In the genomic region with DNA sequence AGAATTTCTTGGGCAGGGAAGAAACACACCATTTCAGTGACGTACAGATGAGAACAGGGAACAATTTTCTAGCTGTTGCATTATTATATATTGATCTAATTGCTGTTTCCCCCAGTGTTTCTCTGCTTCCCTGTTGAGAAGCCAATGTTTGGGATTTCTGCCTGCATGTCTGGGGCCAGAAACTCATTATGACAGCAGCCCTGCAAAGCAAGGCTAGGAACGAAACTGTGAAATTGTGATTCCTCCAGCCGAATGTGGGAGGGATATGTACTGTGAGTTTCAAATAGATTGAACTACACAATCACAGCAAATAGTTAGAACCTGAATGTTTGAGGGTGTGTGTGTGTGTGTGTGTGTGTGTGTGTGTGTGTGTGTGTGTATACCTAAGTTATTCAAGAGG, we compare ENCODE assay signal across 24 mouse cellular contexts.
"Had no signal": no experiment of that assay in that cellular context is flagged by ENCODE, and none has a peak within 500 bp of the region (broad histone marks: within the 10 kb centered on the region; RNA-seq: fewer than 3 reads in every experiment).

No protein-coding gene starts in this region.

- H3K4me3 ChIP-seq: heart, adult 2 months; heart, embryonic 13.5 days; heart, embryonic 15.5 days; hindbrain, embryonic 13.5 days; hindbrain, embryonic 15.5 days; kidney, embryonic 15.5 days; limb, embryonic 13.5 days; limb, embryonic 15.5 days; liver, embryonic 12.5 days had no signal

- DNase-seq: gastrocnemius, postnatal 14 days; gastrocnemius, postnatal 36 days; heart, adult 11 months; heart, adult 2 months; heart, postnatal 14 days; heart, postnatal 36 days; kidney, adult 11 months; kidney, adult 2 months; kidney, adult 9 months; kidney, postnatal 14 days; kidney, postnatal 36 days; layer of hippocampus, postnatal 36 days; left cerebral cortex, postnatal 4 days had no signal

- H3K27ac ChIP-seq: heart, adult 2 months; heart, embryonic 13.5 days; heart, embryonic 15.5 days; hindbrain, embryonic 13.5 days; hindbrain, embryonic 15.5 days; hindbrain, postnatal 0 days; kidney, embryonic 15.5 days; kidney, postnatal 0 days; limb, embryonic 13.5 days; limb, embryonic 15.5 days; liver, embryonic 12.5 days; liver, embryonic 14.5 days had no signal
